Mouse (Mus musculus) erythroblast, embryonic 14.5 days (primary cell): ENCODE data around the gene Lpp.

ENCODE experiments used
- GATA1 ChIP-seq: IDR thresholded peaks from 2 replicates; pipeline ENCODE4 v1.6.1; 2012; ENCODE audit warnings: low read length, inconsistent platforms, mixed read lengths
- TAL1 ChIP-seq: IDR thresholded peaks from 3 replicates; pipeline ENCODE4 v1.6.1; 2012; ENCODE audit warnings: low read length, inconsistent platforms, mixed read lengths

DNA sequence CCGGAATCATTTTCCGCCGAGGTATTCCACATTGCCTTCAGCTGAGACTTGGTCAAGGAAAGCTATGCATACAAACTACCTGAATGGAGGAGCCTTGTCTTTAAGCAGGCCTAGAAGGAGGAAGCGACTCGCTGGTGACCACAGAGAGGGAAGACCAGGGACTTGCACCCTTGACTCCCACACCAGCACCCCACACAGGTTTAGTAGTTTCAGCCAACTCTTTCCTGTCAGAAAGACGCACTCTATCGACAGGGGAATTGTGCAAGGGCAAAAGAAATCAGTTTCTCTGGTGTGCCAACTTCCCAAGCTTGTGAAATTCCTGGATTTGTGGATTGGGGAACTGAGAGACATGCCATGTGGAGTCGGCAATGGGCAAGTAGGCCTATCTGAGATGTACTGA is 647.9 kb downstream of the Lpp start:
- TF ChIP-seq GATA1 (no peak), TAL1 (no peak)
